Mouse (Mus musculus): ENCODE data around the gene Pias3.

GRCm38 (mm10) chr3:96727828-96728633, 31.8 kb downstream of the Pias3 start:
- TF ChIP-seq CTCF (IDR thresholded peaks at IDR 0.05; ENCODE audit: low read depth, low read length) (no peak), POLR2A (IDR thresholded peaks at IDR 0.05; ENCODE audit: extremely low read depth, insufficient read depth, low read length) (no peak)

Measured in liver, adult 2 months (tissue).